Mouse (Mus musculus): ENCODE results near the gene Igf1. TPM values are rescaled to one million over a fixed set of nuclear protein-coding genes. Genes with fewer than 3 reads are reported as not detected.

The Igf1 gene
- polyA plus RNA-seq, 1 experiment = 56.0 TPM

DNA sequence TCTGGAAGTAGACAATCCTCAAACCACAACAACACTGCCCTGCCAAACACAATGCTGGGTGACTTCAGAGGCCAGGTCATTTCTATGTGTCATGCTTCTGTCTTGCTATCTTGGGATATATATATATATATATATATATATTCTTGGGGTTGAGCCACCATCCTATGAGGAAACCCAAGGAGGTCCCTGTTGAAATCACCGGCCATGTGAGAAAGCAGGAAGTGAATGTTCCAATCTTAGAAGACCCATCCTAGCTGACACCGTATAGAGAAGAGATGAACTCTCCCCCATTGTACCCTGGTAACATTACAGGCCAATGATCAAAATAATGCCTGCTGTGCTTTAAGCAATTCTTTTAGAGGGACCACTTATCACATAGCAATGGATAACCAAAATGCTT is 28.1 kb upstream of the Igf1 start:
- no peaks in the 10 kb centered on the region for H3K36me3 ChIP-seq (ENCODE audit: control insufficient read depth, insufficient read depth, low read length)
- H3K27me3 ChIP-seq (ENCODE audit: control insufficient read depth, insufficient read depth, low read length) = no peaks in the 10 kb centered on the region
- no peaks in the 10 kb centered on the region for H3K4me1 ChIP-seq (ENCODE audit: control insufficient read depth, insufficient read depth, insufficient read length)
- 90% methylated on average over 2 of the region's 2 CpGs for WGBS
- H3K27ac ChIP-seq (ENCODE audit: insufficient read depth, low read length) = no peak overlapping the region
- no peak for TF ChIP-seq CTCF (IDR thresholded peaks at IDR 0.05; ENCODE audit: extremely low read depth, insufficient read depth, insufficient read length, insufficient replicate concordance)
- TF ChIP-seq POLR2A (IDR thresholded peaks at IDR 0.05; ENCODE audit: low read depth, low read length) = no peak
- no peak overlapping the region for H3K4me3 ChIP-seq (ENCODE audit: extremely low read depth, insufficient read depth, insufficient read length)
- no peak for DNase-seq (ENCODE audit: low read depth in 1 of 2, low spot score in 2 of 2)

DNA sequence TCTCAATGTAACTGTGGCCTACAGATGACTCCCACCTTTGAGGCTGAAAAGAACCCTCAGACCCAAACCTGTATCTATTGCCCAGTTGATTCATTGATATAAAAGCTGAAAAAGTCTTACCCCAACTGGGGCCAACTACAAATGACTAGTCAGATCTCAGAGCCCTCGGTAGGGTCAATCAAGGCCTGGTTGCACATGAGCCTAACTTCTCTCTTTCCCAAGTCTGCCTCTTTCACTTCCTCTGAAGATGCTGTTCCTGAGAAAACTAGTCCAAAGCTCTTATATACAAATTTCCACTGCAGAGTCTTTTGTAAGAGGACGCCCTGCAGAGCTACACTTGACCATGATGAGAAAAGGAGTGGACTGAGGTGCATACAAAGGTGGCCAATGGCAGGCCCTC is 27.4 kb upstream of the Igf1 start:
- Histone ChIP-seq H3K4me3 (ENCODE audit: extremely low read depth, insufficient read depth, insufficient read length) (no peak overlapping the region), H3K4me1 (ENCODE audit: control insufficient read depth, insufficient read depth, insufficient read length) (no peaks in the 10 kb centered on the region), H3K27ac (ENCODE audit: insufficient read depth, low read length) (no peak overlapping the region), H3K27me3 (ENCODE audit: control insufficient read depth, insufficient read depth, low read length) (no peaks in the 10 kb centered on the region), H3K36me3 (ENCODE audit: control insufficient read depth, insufficient read depth, low read length) (no peaks in the 10 kb centered on the region)
- WGBS = 81% methylated on average over 2 of the region's 2 CpGs
- no peak for DNase-seq (ENCODE audit: low read depth in 1 of 2, low spot score in 2 of 2)
- TF ChIP-seq POLR2A (IDR thresholded peaks at IDR 0.05; ENCODE audit: low read depth, low read length) = no peak
- no peak for TF ChIP-seq CTCF (IDR thresholded peaks at IDR 0.05; ENCODE audit: extremely low read depth, insufficient read depth, insufficient read length, insufficient replicate concordance)

DNA sequence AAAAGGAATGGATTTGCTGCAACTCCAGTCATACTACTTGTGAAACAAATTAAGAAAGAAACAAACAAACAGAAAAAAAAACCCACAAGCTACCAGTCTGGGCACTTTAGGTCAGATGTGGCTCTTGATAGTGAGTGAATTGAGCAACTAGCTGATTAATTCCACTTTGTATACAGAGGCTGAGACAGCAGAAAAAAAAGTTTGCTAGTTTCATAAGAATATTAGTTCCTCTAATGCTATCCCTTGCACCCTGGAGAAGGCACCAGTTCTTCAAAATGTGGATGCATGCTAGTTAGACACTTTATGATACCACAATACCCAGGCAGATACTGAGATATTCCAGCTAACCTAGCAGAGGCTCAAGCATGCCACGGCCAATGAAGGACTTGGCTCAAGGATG is 26.0 kb upstream of the Igf1 start:
- no peaks in the 10 kb centered on the region for H3K27me3 ChIP-seq (ENCODE audit: control insufficient read depth, insufficient read depth, low read length)
- H3K4me3 ChIP-seq (ENCODE audit: extremely low read depth, insufficient read depth, insufficient read length) = no peak overlapping the region
- WGBS = 78% methylated on average over 1 of the region's 1 CpGs
- H3K27ac ChIP-seq (ENCODE audit: insufficient read depth, low read length) = no peak overlapping the region
- no peaks in the 10 kb centered on the region for H3K36me3 ChIP-seq (ENCODE audit: control insufficient read depth, insufficient read depth, low read length)
- H3K4me1 ChIP-seq (ENCODE audit: control insufficient read depth, insufficient read depth, insufficient read length) = no peaks in the 10 kb centered on the region
- no peak for TF ChIP-seq POLR2A (IDR thresholded peaks at IDR 0.05; ENCODE audit: low read depth, low read length)
- no peak for TF ChIP-seq CTCF (IDR thresholded peaks at IDR 0.05; ENCODE audit: extremely low read depth, insufficient read depth, insufficient read length, insufficient replicate concordance)
- no peak for DNase-seq (ENCODE audit: low read depth in 1 of 2, low spot score in 2 of 2)

DNA sequence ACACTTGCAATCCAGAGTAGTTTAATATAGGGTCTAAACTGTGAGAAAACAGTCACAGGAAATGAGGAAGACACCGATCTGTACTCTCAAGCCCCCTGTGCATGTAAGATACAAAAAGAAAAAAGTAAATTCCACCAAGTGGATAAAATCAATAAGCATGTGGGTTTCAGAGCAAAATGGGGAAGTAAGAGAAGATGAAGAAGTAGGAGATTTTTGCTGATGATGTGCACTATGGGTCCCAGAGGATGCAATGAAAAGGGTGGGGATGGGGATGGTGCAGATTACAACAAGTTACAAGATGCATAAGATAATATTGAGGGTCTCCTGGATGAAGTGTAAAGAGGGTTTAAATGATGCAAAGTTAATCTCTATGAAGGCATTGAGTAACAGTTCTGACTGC is 18.6 kb upstream of the Igf1 start:
- Histone ChIP-seq H3K27ac (ENCODE audit: insufficient read depth, low read length) (no peak overlapping the region), H3K4me1 (ENCODE audit: control insufficient read depth, insufficient read depth, insufficient read length) (no peaks in the 10 kb centered on the region), H3K4me3 (ENCODE audit: extremely low read depth, insufficient read depth, insufficient read length) (no peak overlapping the region), H3K27me3 (ENCODE audit: control insufficient read depth, insufficient read depth, low read length) (no peaks in the 10 kb centered on the region), H3K36me3 (ENCODE audit: control insufficient read depth, insufficient read depth, low read length) (no peaks in the 10 kb centered on the region)
- DNase-seq (ENCODE audit: low read depth in 1 of 2, low spot score in 2 of 2) = no peak
- TF ChIP-seq POLR2A (IDR thresholded peaks at IDR 0.05; ENCODE audit: low read depth, low read length) = no peak
- TF ChIP-seq CTCF (IDR thresholded peaks at IDR 0.05; ENCODE audit: extremely low read depth, insufficient read depth, insufficient read length, insufficient replicate concordance) = no peak
- WGBS = 78% methylated on average over 1 of the region's 1 CpGs

DNA sequence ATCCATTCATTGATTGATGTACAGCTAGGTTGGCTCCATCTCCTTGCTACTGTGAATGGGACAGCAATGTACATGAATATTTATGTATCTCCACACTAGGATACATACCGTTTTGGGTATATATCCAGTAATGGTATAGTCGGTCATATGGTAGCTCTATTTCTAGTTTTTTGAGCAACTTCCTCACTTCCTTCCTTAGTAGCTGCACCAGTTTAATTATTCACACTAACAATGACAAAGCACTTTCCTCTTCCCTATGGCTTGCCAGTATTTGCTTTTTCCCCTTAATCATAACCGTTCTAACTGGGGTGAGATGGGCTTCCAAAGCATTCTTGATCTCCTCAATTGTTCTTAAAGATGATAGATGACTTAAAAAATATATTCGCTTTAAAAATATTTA is 15.6 kb upstream of the Igf1 start:
- DNase-seq (ENCODE audit: low read depth in 1 of 2, low spot score in 2 of 2) = no peak
- TF ChIP-seq POLR2A (IDR thresholded peaks at IDR 0.05; ENCODE audit: low read depth, low read length) = no peak
- TF ChIP-seq CTCF (IDR thresholded peaks at IDR 0.05; ENCODE audit: extremely low read depth, insufficient read depth, insufficient read length, insufficient replicate concordance) = no peak
- 43% methylated on average over 4 of the region's 4 CpGs for WGBS
- no peaks in the 10 kb centered on the region for H3K4me1 ChIP-seq (ENCODE audit: control insufficient read depth, insufficient read depth, insufficient read length)
- H3K36me3 ChIP-seq (ENCODE audit: control insufficient read depth, insufficient read depth, low read length) = no peaks in the 10 kb centered on the region
- no peak overlapping the region for H3K4me3 ChIP-seq (ENCODE audit: extremely low read depth, insufficient read depth, insufficient read length)
- no peak overlapping the region for H3K27ac ChIP-seq (ENCODE audit: insufficient read depth, low read length)
- H3K27me3 ChIP-seq (ENCODE audit: control insufficient read depth, insufficient read depth, low read length) = no peaks in the 10 kb centered on the region

DNA sequence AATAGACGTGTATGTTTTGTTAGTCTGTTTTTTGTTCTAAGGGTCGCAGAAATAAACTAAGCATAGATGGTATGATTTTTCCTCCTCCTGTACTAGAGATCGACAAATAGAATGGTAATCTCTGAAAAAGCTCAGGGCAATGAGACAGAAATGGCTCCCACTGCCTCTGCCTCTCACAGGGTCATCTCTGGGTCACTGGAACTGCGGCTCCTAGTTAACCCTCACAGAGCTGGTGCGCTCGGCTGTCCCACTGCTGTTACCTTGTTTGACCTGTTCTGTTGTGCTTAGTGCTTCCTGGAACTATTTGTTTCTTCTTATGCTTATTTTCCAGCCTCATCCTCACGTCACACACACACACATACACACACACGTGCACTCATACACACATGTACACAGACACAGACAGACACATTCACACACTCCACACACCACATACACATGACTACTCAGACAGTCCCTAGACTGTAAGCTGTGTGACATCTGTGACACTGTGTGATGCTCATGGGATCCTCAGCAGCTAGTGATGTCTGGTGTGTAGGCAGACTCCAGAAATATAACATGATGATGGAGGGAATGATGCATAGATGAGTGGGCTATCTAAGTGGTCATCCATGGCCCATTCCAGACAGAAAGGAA is 13.0 kb upstream of the Igf1 start:
- Histone ChIP-seq H3K27ac (ENCODE audit: insufficient read depth, low read length) (no peak overlapping the region), H3K27me3 (ENCODE audit: control insufficient read depth, insufficient read depth, low read length) (no peaks in the 10 kb centered on the region), H3K4me3 (ENCODE audit: extremely low read depth, insufficient read depth, insufficient read length) (no peak overlapping the region), H3K4me1 (ENCODE audit: control insufficient read depth, insufficient read depth, insufficient read length) (no peaks in the 10 kb centered on the region), H3K36me3 (ENCODE audit: control insufficient read depth, insufficient read depth, low read length) (no peaks in the 10 kb centered on the region)
- WGBS = 84% methylated on average over 8 of the region's 8 CpGs
- no peak for DNase-seq (ENCODE audit: low read depth in 1 of 2, low spot score in 2 of 2)
- TF ChIP-seq POLR2A (IDR thresholded peaks at IDR 0.05; ENCODE audit: low read depth, low read length) (no peak), CTCF (IDR thresholded peaks at IDR 0.05; ENCODE audit: extremely low read depth, insufficient read depth, insufficient read length, insufficient replicate concordance) (no peak)

DNA sequence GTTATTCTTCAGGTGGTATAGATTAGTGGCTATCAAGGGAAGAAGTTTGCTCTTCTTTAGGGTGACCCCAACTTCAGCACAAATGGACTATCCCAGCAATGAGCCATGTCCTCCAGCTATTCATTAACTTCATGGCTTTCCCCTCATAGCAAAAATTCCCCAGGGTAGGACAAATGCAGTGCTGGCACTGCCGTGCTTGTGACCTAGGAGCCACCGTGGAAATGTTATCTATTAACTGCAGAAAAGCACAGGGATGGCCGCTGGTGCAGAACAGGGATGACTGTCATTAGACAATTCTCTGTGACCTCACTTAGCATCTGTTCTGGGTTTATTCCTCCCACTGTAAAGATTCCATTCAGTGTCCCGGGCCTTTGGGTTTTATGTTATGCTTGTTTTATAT is 10.2 kb upstream of the Igf1 start:
- Histone ChIP-seq H3K27ac (ENCODE audit: insufficient read depth, low read length) (no peak overlapping the region), H3K4me1 (ENCODE audit: control insufficient read depth, insufficient read depth, insufficient read length) (no peaks in the 10 kb centered on the region), H3K36me3 (ENCODE audit: control insufficient read depth, insufficient read depth, low read length) (no peaks in the 10 kb centered on the region), H3K27me3 (ENCODE audit: control insufficient read depth, insufficient read depth, low read length) (no peaks in the 10 kb centered on the region), H3K4me3 (ENCODE audit: extremely low read depth, insufficient read depth, insufficient read length) (no peak overlapping the region)
- DNase-seq (ENCODE audit: low read depth in 1 of 2, low spot score in 2 of 2) = no peak
- WGBS = 87% methylated on average over 4 of the region's 4 CpGs
- TF ChIP-seq POLR2A (IDR thresholded peaks at IDR 0.05; ENCODE audit: low read depth, low read length) (no peak), CTCF (IDR thresholded peaks at IDR 0.05; ENCODE audit: extremely low read depth, insufficient read depth, insufficient read length, insufficient replicate concordance) (no peak)

Measured in spleen, adult 2 months (tissue).